Mouse (Mus musculus): Measurements from ENCODE around the gene Cd274. TPM values are rescaled to one million over a fixed set of nuclear protein-coding genes. Genes with fewer than 3 reads are reported as not detected.

Gene Cd274
- polyA plus RNA-seq, 1 experiment = 1.9 TPM

DNA sequence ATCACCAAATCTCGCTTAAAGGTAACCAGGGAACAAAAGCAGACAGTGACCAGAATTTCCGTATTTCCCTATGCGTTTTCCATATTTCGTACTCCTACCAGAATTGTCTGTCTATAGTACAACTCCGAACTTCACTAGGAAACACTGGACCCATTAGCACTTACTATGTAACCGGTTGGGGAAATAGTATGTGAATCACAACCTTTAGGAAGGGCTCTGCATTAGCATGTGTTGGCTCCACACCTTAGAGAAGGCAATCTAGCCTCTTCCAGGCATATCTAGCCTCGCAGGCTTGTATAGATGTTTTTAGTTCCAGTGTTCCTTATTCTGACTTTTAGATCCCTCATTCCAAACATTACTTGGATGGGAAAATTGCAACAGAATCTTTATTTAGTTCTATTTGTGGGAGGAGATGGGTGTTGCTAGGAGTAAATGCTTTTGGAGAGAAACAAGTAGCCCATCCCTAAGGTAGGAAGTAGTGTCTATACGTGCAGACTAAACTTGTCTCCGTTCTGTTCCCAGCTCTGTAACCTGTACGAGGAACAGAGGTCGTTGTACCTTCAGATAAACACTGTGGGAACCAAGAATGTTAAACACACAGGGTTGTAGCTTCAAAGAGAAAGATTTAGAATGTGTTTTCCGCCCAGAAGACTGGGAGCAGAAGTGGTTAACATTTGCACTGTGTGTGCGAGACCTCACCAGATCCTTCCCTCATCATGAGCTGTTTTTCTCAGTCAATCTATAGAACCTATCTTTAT lies 4.9 kb upstream of the Cd274 start:
- Histone ChIP-seq H3K4me1 (ENCODE audit: control insufficient read depth, insufficient read depth, low read length) (peaks cover 7% of the 10 kb centered on the region), H3K4me3 (ENCODE audit: insufficient read depth, low read length) (peak overlapping the region; percentile 62), H3K27ac (ENCODE audit: insufficient read depth, low read length) (no peak overlapping the region)
- TF ChIP-seq POLR2A (IDR thresholded peaks at IDR 0.05; ENCODE audit: extremely low read depth, insufficient read depth, low read length) = no peak
- TF ChIP-seq CTCF (IDR thresholded peaks at IDR 0.05; ENCODE audit: extremely low read depth, insufficient read depth, low read length) = no peak

DNA sequence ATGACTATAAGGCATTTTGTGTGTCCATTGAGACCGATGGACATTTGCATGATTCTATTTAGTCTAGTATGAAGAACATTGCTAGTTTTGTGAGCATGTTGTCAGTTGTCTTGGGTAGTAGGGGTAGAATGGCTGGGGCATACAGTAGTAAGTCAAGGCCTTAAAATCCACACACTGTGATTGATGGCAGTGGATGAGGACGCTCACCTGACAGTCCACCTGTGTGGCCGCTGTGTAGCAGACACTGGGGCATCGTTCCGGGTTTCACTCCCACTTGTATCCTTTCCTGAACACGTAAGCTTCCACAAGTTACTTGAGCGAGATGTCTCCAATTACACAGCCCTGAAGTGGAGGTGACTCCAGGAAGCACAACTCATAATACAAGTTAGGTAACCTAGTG lies 3.7 kb upstream of the Cd274 start:
- TF ChIP-seq CTCF (IDR thresholded peaks at IDR 0.05; ENCODE audit: extremely low read depth, insufficient read depth, low read length) = no peak
- no peak for TF ChIP-seq POLR2A (IDR thresholded peaks at IDR 0.05; ENCODE audit: extremely low read depth, insufficient read depth, low read length)
- Histone ChIP-seq H3K4me1 (ENCODE audit: control insufficient read depth, insufficient read depth, low read length) (peaks cover 7% of the 10 kb centered on the region), H3K4me3 (ENCODE audit: insufficient read depth, low read length) (no peak overlapping the region), H3K27ac (ENCODE audit: insufficient read depth, low read length) (no peak overlapping the region)

DNA sequence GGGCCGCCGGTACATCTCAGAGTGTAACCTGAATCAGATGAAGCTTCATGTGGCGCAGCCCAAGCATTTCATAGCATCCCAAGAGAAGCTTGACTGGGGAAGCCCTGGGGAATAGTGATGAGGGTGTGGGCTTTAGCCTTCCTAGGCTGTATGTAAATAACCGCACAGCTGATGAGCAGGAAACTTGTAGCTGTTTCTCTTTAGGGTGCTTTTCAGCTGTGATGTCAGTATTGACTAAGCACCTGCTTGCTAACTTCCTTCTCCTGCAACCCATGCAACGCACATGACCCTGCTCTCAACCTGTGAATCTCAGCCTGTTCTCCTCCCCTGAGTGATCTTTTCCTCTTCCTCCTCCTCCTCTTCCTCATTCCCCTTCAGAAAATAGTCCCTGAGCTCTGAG lies 3.2 kb upstream of the Cd274 start:
- Histone ChIP-seq H3K27ac (ENCODE audit: insufficient read depth, low read length) (no peak overlapping the region), H3K4me3 (ENCODE audit: insufficient read depth, low read length) (no peak overlapping the region), H3K4me1 (ENCODE audit: control insufficient read depth, insufficient read depth, low read length) (peaks cover 7% of the 10 kb centered on the region)
- TF ChIP-seq POLR2A (IDR thresholded peaks at IDR 0.05; ENCODE audit: extremely low read depth, insufficient read depth, low read length) = no peak
- no peak for TF ChIP-seq CTCF (IDR thresholded peaks at IDR 0.05; ENCODE audit: extremely low read depth, insufficient read depth, low read length)

- Histone ChIP-seq H3K4me3 (ENCODE audit: insufficient read depth, low read length) (no peak overlapping the region), H3K27ac (ENCODE audit: insufficient read depth, low read length) (no peak overlapping the region), H3K4me1 (ENCODE audit: control insufficient read depth, insufficient read depth, low read length) (peaks cover 7% of the 10 kb centered on the region)
- no peak for TF ChIP-seq CTCF (IDR thresholded peaks at IDR 0.05; ENCODE audit: extremely low read depth, insufficient read depth, low read length)
- no peak for TF ChIP-seq POLR2A (IDR thresholded peaks at IDR 0.05; ENCODE audit: extremely low read depth, insufficient read depth, low read length)
Measured at GRCm38 (mm10) chr19:29365105-29365504, 2.1 kb upstream of the Cd274 start.

- H3K4me3 ChIP-seq (ENCODE audit: insufficient read depth, low read length) = peak overlapping the region; percentile 62
- no peak overlapping the region for H3K27ac ChIP-seq (ENCODE audit: insufficient read depth, low read length)
- H3K4me1 ChIP-seq (ENCODE audit: control insufficient read depth, insufficient read depth, low read length) = peaks cover 2% of the 10 kb centered on the region; the same call in 1 of the 2 replicates
- TF ChIP-seq POLR2A (IDR thresholded peaks at IDR 0.05; ENCODE audit: extremely low read depth, insufficient read depth, low read length) = no peak
- no peak for TF ChIP-seq CTCF (IDR thresholded peaks at IDR 0.05; ENCODE audit: extremely low read depth, insufficient read depth, low read length)
Measured at GRCm38 (mm10) chr19:29366226-29366968, 858 bp upstream of the Cd274 start.

GRCm38 (mm10) chr19:29368041-29368440 lies 786 bp downstream of the Cd274 start:
- no peak overlapping the region for H3K4me3 ChIP-seq (ENCODE audit: insufficient read depth, low read length)
- H3K4me1 ChIP-seq (ENCODE audit: control insufficient read depth, insufficient read depth, low read length) = no peaks in the 10 kb centered on the region; the same call in 1 of the 2 replicates
- no peak overlapping the region for H3K27ac ChIP-seq (ENCODE audit: insufficient read depth, low read length)
- TF ChIP-seq POLR2A (IDR thresholded peaks at IDR 0.05; ENCODE audit: extremely low read depth, insufficient read depth, low read length) (no peak), CTCF (IDR thresholded peaks at IDR 0.05; ENCODE audit: extremely low read depth, insufficient read depth, low read length) (no peak)

DNA sequence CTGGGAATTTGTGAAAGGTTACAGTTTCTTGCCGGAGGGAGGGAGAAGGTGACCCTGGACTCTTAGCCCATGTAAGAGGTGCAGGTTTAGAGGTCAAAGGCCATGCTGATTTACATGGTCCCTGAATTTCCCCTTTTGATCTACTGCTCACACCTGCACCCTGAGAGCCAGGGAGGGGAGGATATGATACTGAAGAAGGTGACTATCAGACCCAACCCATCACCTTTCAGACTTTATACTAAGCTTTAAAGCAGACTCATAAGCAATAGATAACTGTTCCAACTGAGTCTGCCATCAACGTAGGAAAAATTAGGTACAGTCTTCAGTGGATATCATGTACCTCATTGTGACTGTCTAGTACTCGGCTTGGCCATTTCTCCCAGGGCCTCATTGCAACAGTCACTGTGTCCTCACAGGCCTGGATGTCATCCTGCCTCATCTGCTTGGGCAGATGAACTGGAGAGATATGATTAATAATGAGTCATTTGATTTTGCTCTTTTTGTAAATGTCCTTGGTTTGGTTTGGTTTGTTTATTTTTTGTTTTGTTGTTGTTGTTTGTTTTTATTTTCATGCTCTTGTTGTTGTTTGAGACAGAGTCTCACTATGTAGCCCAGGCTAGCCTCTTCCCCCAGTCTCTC lies 1.5 kb downstream of the Cd274 start:
- Histone ChIP-seq H3K4me1 (ENCODE audit: control insufficient read depth, insufficient read depth, low read length) (no peaks in the 10 kb centered on the region; the same call in 1 of the 2 replicates), H3K4me3 (ENCODE audit: insufficient read depth, low read length) (no peak overlapping the region), H3K27ac (ENCODE audit: insufficient read depth, low read length) (no peak overlapping the region)
- TF ChIP-seq POLR2A (IDR thresholded peaks at IDR 0.05; ENCODE audit: extremely low read depth, insufficient read depth, low read length) (no peak), CTCF (IDR thresholded peaks at IDR 0.05; ENCODE audit: extremely low read depth, insufficient read depth, low read length) (no peak)

GRCm38 (mm10) chr19:29370112-29370511 lies 2.9 kb downstream of the Cd274 start:
- H3K27ac ChIP-seq (ENCODE audit: insufficient read depth, low read length) = no peak overlapping the region
- H3K4me1 ChIP-seq (ENCODE audit: control insufficient read depth, insufficient read depth, low read length) = no peaks in the 10 kb centered on the region; the same call in 1 of the 2 replicates
- TF ChIP-seq CTCF (IDR thresholded peaks at IDR 0.05; ENCODE audit: extremely low read depth, insufficient read depth, low read length) (no peak), POLR2A (IDR thresholded peaks at IDR 0.05; ENCODE audit: extremely low read depth, insufficient read depth, low read length) (no peak)
- no peak overlapping the region for H3K4me3 ChIP-seq (ENCODE audit: insufficient read depth, low read length)

DNA sequence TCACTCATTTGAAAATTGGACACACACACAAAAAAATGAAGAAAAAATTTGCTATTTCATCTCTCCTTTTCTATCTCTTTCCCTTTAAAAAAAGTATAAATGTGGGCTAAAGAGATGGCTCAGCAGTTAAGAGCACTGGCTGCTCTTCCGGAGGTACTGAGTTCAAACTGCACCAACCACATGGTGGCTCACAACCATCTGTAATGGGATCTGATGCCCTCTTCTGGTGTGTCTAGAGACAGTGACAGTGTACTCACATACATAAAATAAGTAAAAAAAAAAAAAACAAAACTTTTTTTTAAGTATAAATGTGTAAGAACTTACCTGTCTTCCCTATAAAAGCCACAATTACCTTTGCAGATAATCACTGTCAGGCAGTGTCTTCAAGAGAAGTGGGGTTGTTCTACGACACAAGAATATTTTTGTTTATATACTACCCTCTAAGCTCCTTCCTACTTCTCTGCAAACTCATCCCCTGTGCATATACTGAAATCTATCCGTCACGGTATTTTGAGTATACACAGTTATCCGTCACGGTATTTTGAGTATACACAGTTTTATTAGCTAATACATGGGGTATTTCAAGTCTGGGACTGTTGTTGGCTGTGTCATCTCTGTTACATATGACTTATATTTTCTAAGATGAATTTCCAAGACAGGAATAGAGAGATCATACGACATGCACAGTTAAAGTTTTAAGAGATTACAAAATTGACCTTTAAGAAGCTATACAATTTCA lies 3.5 kb downstream of the Cd274 start:
- TF ChIP-seq POLR2A (IDR thresholded peaks at IDR 0.05; ENCODE audit: extremely low read depth, insufficient read depth, low read length) (no peak), CTCF (IDR thresholded peaks at IDR 0.05; ENCODE audit: extremely low read depth, insufficient read depth, low read length) (no peak)
- no peaks in the 10 kb centered on the region; the same call in 1 of the 2 replicates for H3K4me1 ChIP-seq (ENCODE audit: control insufficient read depth, insufficient read depth, low read length)
- H3K27ac ChIP-seq (ENCODE audit: insufficient read depth, low read length) = no peak overlapping the region
- H3K4me3 ChIP-seq (ENCODE audit: insufficient read depth, low read length) = no peak overlapping the region

All from cortical plate, adult 2 months (tissue).